Mouse (Mus musculus) limb, embryonic 10.5 days (tissue): Measurements from ENCODE around the gene Rnaseh2c. TPM values are rescaled to one million over a fixed set of nuclear protein-coding genes. Genes with fewer than 3 reads are reported as not detected.

Source experiments
- DNase-seq: peaks from one replicate; pipeline ENCODE4 v3.0.0-alpha.2; 2017; ENCODE audit warnings: low spot score
- H3K27ac ChIP-seq: fragments of 300-500 bp; sonication (generic); 2 replicates; pipeline ENCODE4 v1.5.1; 2016; ENCODE audit warnings: mild to moderate bottlenecking
- H3K27me3 ChIP-seq: fragments of 300-500 bp; sonication (generic); 2 replicates; pipeline ENCODE4 v1.6.1; 2016; ENCODE audit warnings: low read depth, mild to moderate bottlenecking; ENCODE audit not compliant: poor library complexity, severe bottlenecking
- H3K36me3 ChIP-seq: fragments of 300-500 bp; sonication (generic); 2 replicates; pipeline ENCODE4 v1.6.1; 2016; ENCODE audit warnings: mild to moderate bottlenecking, moderate library complexity
- H3K4me1 ChIP-seq: fragments of 300-500 bp; sonication (generic); 2 replicates; pipeline ENCODE4 v1.6.1; 2016
- H3K4me3 ChIP-seq: fragments of 300-500 bp; sonication (generic); 2 replicates; pipeline ENCODE4 v1.5.1; 2016; ENCODE audit warnings: mild to moderate bottlenecking, moderate library complexity
- H3K9me3 ChIP-seq: fragments of 300-500 bp; sonication (generic); replicated peaks from 2 replicates; pipeline ENCODE4 v1.6.1; 2016; ENCODE audit warnings: mild to moderate bottlenecking
- WGBS: fragments of 180-500 bp; shearing (Covaris S2); methylation state at CpG from one replicate; pipeline ENCODE4 v1.1.7; 2016; 5-methylcytosine and 5-hydroxymethylcytosine counted together
- polyA plus RNA-seq: library from polyadenylated mRNA; unstranded; fragments of >200 nt; fragmentation: Nextera tagmentation; extraction: Ambion mirVana; gene quantifications from 2 replicates; pipeline ENCODE4 v1.2.1, GENCODE M21; 2016

Rnaseh2c gene
- polyA plus RNA-seq, 1 experiment from 2014 or later, result 197 TPM

- 89% methylated on average over 6 of the region's 6 CpGs for WGBS
- H3K27me3 ChIP-seq, result no peaks in the 10 kb centered on the region
Measured at GRCm38 (mm10) chr19:5591888-5592287, 9.8 kb upstream of the Rnaseh2c start.

GRCm38 (mm10) chr19:5599224-5599623 lies 2.4 kb upstream of the Rnaseh2c start:
- H3K27me3 ChIP-seq, result no peaks in the 10 kb centered on the region
- H3K4me3 ChIP-seq, result no peak overlapping the region
- peaks cover 19% of the 10 kb centered on the region for H3K4me1 ChIP-seq
- H3K27ac ChIP-seq, result no peak overlapping the region
- DNase-seq, result no peak
- peaks cover 19% of the 10 kb centered on the region for H3K36me3 ChIP-seq
- WGBS, result 78% methylated on average over 4 of the region's 4 CpGs
- no peaks in the 10 kb centered on the region for H3K9me3 ChIP-seq

More at GRCm38 (mm10) chr19:5591888-5592287, 9.8 kb upstream of the Rnaseh2c start:
- no peak overlapping the region for H3K4me3 ChIP-seq
- no peak overlapping the region for H3K27ac ChIP-seq
- no peaks in the 10 kb centered on the region for H3K9me3 ChIP-seq
- no peak for DNase-seq
- H3K36me3 ChIP-seq, result no peaks in the 10 kb centered on the region
- no peaks in the 10 kb centered on the region for H3K4me1 ChIP-seq

GRCm38 (mm10) chr19:5603664-5604063 lies 2.0 kb downstream of the Rnaseh2c start:
- Histone ChIP-seq H3K27ac (no peak overlapping the region), H3K4me3 (peak overlapping the region; percentile 88; the same call in 1 of the 2 replicates), H3K27me3 (no peaks in the 10 kb centered on the region), H3K4me1 (peaks cover 23% of the 10 kb centered on the region), H3K36me3 (peaks cover 63% of the 10 kb centered on the region), H3K9me3 (no peaks in the 10 kb centered on the region)
- no peak for DNase-seq
- 90% methylated on average over 7 of the region's 7 CpGs for WGBS

GRCm38 (mm10) chr19:5605126-5605525 lies 3.5 kb downstream of the Rnaseh2c start:
- Histone ChIP-seq H3K27me3 (no peaks in the 10 kb centered on the region), H3K4me1 (peaks cover 33% of the 10 kb centered on the region), H3K9me3 (no peaks in the 10 kb centered on the region), H3K4me3 (no peak overlapping the region), H3K36me3 (peaks cover 68% of the 10 kb centered on the region), H3K27ac (no peak overlapping the region)
- no peak for DNase-seq
- WGBS, result 95% methylated on average over 7 of the region's 7 CpGs

GRCm38 (mm10) chr19:5606196-5606595 lies 4.5 kb downstream of the Rnaseh2c start:
- Histone ChIP-seq H3K4me3 (no peak overlapping the region), H3K27ac (no peak overlapping the region), H3K4me1 (peaks cover 40% of the 10 kb centered on the region), H3K36me3 (peaks cover 68% of the 10 kb centered on the region), H3K27me3 (no peaks in the 10 kb centered on the region), H3K9me3 (no peaks in the 10 kb centered on the region)
- WGBS, result 91% methylated on average over 8 of the region's 8 CpGs
- no peak for DNase-seq

- H3K9me3 ChIP-seq, result no peaks in the 10 kb centered on the region
- peaks cover 63% of the 10 kb centered on the region for H3K36me3 ChIP-seq
- no peak overlapping the region for H3K27ac ChIP-seq
- DNase-seq, result no peak
- H3K4me1 ChIP-seq, result peaks cover 29% of the 10 kb centered on the region
- H3K27me3 ChIP-seq, result no peaks in the 10 kb centered on the region
- WGBS, result 96% methylated on average over 26 of the region's 26 CpGs
- H3K4me3 ChIP-seq, result no peak overlapping the region
Measured at GRCm38 (mm10) chr19:5607705-5608410, 6.2 kb downstream of the Rnaseh2c start.

- H3K4me1 ChIP-seq, result peaks cover 21% of the 10 kb centered on the region
- peaks cover 54% of the 10 kb centered on the region for H3K36me3 ChIP-seq
- peak overlapping the region; percentile 72 for H3K4me3 ChIP-seq
- no peak for DNase-seq
- peak overlapping the region; percentile 99 for H3K27ac ChIP-seq
- H3K9me3 ChIP-seq, result no peaks in the 10 kb centered on the region
- H3K27me3 ChIP-seq, result no peaks in the 10 kb centered on the region
- 93% methylated on average over 13 of the region's 13 CpGs for WGBS
Measured at GRCm38 (mm10) chr19:5608707-5609106, 7.0 kb downstream of the Rnaseh2c start.

GRCm38 (mm10) chr19:5609171-5609546 lies 7.5 kb downstream of the Rnaseh2c start:
- no peaks in the 10 kb centered on the region for H3K27me3 ChIP-seq
- H3K4me1 ChIP-seq, result peaks cover 21% of the 10 kb centered on the region
- H3K4me3 ChIP-seq, result peak overlapping the region; percentile 72
- peaks cover 50% of the 10 kb centered on the region for H3K36me3 ChIP-seq
- H3K27ac ChIP-seq, result peak overlapping the region; percentile 99
- WGBS, result 70% methylated on average over 10 of the region's 10 CpGs
- no peaks in the 10 kb centered on the region for H3K9me3 ChIP-seq
- DNase-seq, result no peak

GRCm38 (mm10) chr19:5609547-5610404 lies 8.1 kb downstream of the Rnaseh2c start, which contains the start of gene Kat5:
Gene Kat5 (minus strand): TSS chr19:5610237.
- peaks cover 44% of the 10 kb centered on the region for H3K36me3 ChIP-seq
- WGBS, result 1% methylated on average over 55 of the region's 55 CpGs
- peak within 1 kb of the TSS; percentile 99 for H3K27ac ChIP-seq
- peaks cover 21% of the 10 kb centered on the region for H3K4me1 ChIP-seq
- H3K4me3 ChIP-seq, result peak within 1 kb of the TSS; percentile 72
- DNase-seq, result peak; percentile 98
- no peaks in the 10 kb centered on the region for H3K27me3 ChIP-seq
- H3K9me3 ChIP-seq, result no peaks in the 10 kb centered on the region

- no peaks in the 10 kb centered on the region for H3K9me3 ChIP-seq
- no peak overlapping the region for H3K4me3 ChIP-seq
- no peak for DNase-seq
- WGBS, result 93% methylated on average over 1 of the region's 1 CpGs
- peaks cover 22% of the 10 kb centered on the region for H3K36me3 ChIP-seq
- no peak overlapping the region for H3K27ac ChIP-seq
- peaks cover 21% of the 10 kb centered on the region for H3K4me1 ChIP-seq
- no peaks in the 10 kb centered on the region for H3K27me3 ChIP-seq
Measured at GRCm38 (mm10) chr19:5611973-5612372, 10.3 kb downstream of the Rnaseh2c start.

GRCm38 (mm10) chr19:5612762-5613411 lies 11.2 kb downstream of the Rnaseh2c start:
- WGBS, result 77% methylated on average over 3 of the region's 3 CpGs
- H3K27ac ChIP-seq, result no peak overlapping the region
- no peaks in the 10 kb centered on the region for H3K9me3 ChIP-seq
- H3K36me3 ChIP-seq, result peaks cover 13% of the 10 kb centered on the region
- H3K4me3 ChIP-seq, result no peak overlapping the region
- DNase-seq, result no peak
- no peaks in the 10 kb centered on the region for H3K27me3 ChIP-seq
- H3K4me1 ChIP-seq, result peaks cover 21% of the 10 kb centered on the region

- Histone ChIP-seq H3K36me3 (no peaks in the 10 kb centered on the region), H3K27me3 (no peaks in the 10 kb centered on the region), H3K4me1 (peaks cover 8% of the 10 kb centered on the region), H3K27ac (no peak overlapping the region), H3K9me3 (no peaks in the 10 kb centered on the region), H3K4me3 (no peak overlapping the region)
- DNase-seq, result no peak
- WGBS, result 76% methylated on average over 2 of the region's 2 CpGs
Measured at GRCm38 (mm10) chr19:5614953-5615352, 13.3 kb downstream of the Rnaseh2c start.

GRCm38 (mm10) chr19:5620007-5620406 lies 18.3 kb downstream of the Rnaseh2c start:
- Histone ChIP-seq H3K4me3 (no peak overlapping the region), H3K27ac (no peak overlapping the region), H3K9me3 (no peaks in the 10 kb centered on the region), H3K36me3 (no peaks in the 10 kb centered on the region), H3K27me3 (no peaks in the 10 kb centered on the region), H3K4me1 (no peaks in the 10 kb centered on the region)
- 88% methylated on average over 4 of the region's 4 CpGs for WGBS
- no peak for DNase-seq
